ENCODE assay signal across 7 mouse cellular contexts in the genomic region with DNA sequence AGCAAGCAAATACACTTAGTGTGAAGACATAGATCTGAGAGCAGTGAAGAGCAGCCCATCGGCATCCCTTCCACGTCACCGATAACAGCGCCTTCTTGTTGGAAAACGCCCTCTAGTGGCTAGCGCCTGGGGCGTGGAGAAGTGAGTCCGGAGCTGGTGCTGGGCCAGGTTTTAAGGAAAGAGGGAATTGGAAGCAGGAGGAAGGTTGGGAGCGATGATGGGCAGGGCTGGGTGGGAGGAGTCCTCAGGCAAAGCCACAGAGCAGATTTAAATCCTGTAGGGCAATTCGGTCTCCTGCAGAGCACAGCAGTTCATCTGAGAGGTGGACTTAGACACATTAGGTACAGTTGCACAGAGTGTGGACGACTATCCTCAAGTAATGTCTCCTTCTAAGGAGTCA. TPM values are rescaled to one million over a fixed set of nuclear protein-coding genes. Genes with fewer than 3 reads are reported as not detected.
DNase-seq lines count a peak whose midpoint lies in the region.

A gene (plus strand): TSS at position 251 of the 400 bp plus-strand sequence.

- no peaks in the 10 kb centered on the region for H3K4me1 ChIP-seq in midbrain, embryonic 10.5 days

- WGBS in midbrain, embryonic 10.5 days, result 13% methylated on average over 11 of the region's 11 CpGs

- H3K27me3 ChIP-seq in midbrain, embryonic 10.5 days (ENCODE audit: low read depth, poor library complexity, severe bottlenecking), result no peaks in the 10 kb centered on the region

- DNase-seq in adrenal gland, adult 8-10 months, result peak; percentile 57
- DNase-seq in embryo, embryonic 10 days (ENCODE audit: low spot score), result peak; percentile 88
- peak; percentile 67 for DNase-seq in gastrocnemius, postnatal 25 days
- peak; percentile 21 for DNase-seq in induced T-regulatory cell, adult 2 months (ENCODE audit: low read depth)
- DNase-seq in left cerebral cortex, postnatal 10 days (ENCODE audit: extremely low spot score in 1 of 2, low spot score in 2 of 2), result peak; percentile 67 to 89
- DNase-seq in midbrain, embryonic 10.5 days (ENCODE audit: low spot score), result peak; percentile 70
- DNase-seq in right cerebral cortex, postnatal 4 days, result peak; percentile 81

- H3K36me3 ChIP-seq in midbrain, embryonic 10.5 days, result no peaks in the 10 kb centered on the region

- H3K4me3 ChIP-seq in midbrain, embryonic 10.5 days, result no peak within 1 kb of the TSS

- intact Hi-C loops in left cerebral cortex, postnatal 10 days (cut with DNase I), result no loop called here

- H3K27ac ChIP-seq in midbrain, embryonic 10.5 days (replicated peaks), result no peak within 1 kb of the TSS

- H3K9me3 ChIP-seq in midbrain, embryonic 10.5 days (replicated peaks), result no peaks in the 10 kb centered on the region

RNA-seq across cellular contexts. Expression of the gene that starts here (rescaled TPM):
- 10 to 100 TPM in 1 of 4 experiments, 1 to 10 TPM in 3; 7.6 to 11.3 (median 8.5) TPM for total RNA-seq in adrenal gland, adult 8-10 months (2022)
- total RNA-seq in gastrocnemius, postnatal 25 days (2021), result under 1 TPM; 0.16 to 0.31 TPM
- 1 to 10 TPM; 2.1 to 2.4 TPM for total RNA-seq in left cerebral cortex, postnatal 10 days (2021)
- 0.12 and 0.24 TPM in 2 replicates for polyA plus RNA-seq in midbrain, embryonic 10.5 days (2016; fragmentation: Nextera tagmentation; extraction: Ambion mirVana)

Comparison
In these comparisons a context has a peak if more than half of its experiments do, and no peak if none do; other contexts are left out.
1. Peak in DNase-seq in gastrocnemius, postnatal 25 days; RNA of the gene not detected or under 1 TPM.
2. Peak in DNase-seq in midbrain, embryonic 10.5 days; RNA of the gene not detected or under 1 TPM.
3. DNase-seq: peak in every context shown above with its lines; median percentile 88 in embryo, embryonic 10 days; 81 in right cerebral cortex, postnatal 4 days; 78 in left cerebral cortex, postnatal 10 days; 70 in midbrain, embryonic 10.5 days; 67 in gastrocnemius, postnatal 25 days; 57 in adrenal gland, adult 8-10 months; 21 in induced T-regulatory cell, adult 2 months.